Mouse (Mus musculus) retina, postnatal 7 days (tissue): ENCODE results near the gene Pld1.

Experiments used
- DNase-seq: peaks from one replicate; pipeline ENCODE4 v3.0.0-alpha.2; 2012; ENCODE audit warnings: low read depth, low spot score

Gene Pld1

GRCm38 (mm10) chr3:27938381-27939323 is at the start of gene Pld1:
Pld1 (plus strand) TSS chr3:27938695.
- no peak for DNase-seq

GRCm38 (mm10) chr3:27896318-27896892 is 42.1 kb upstream of the Pld1 start, which contains the start of gene Tmem212:
Tmem212 (minus strand) TSS chr3:27896368.
- DNase-seq, result no peak

GRCm38 (mm10) chr3:27898178-27898577 is 40.3 kb upstream of the Pld1 start:
- DNase-seq, result no peak

GRCm38 (mm10) chr3:27899012-27899726 is 39.3 kb upstream of the Pld1 start:
- DNase-seq, result no peak

- no peak for DNase-seq
Observed at GRCm38 (mm10) chr3:27901846-27902245, 36.6 kb upstream of the Pld1 start.

- DNase-seq, result no peak
Observed at GRCm38 (mm10) chr3:27904659-27905330, 33.7 kb upstream of the Pld1 start.

GRCm38 (mm10) chr3:27906647-27907209 is 31.8 kb upstream of the Pld1 start:
- DNase-seq, result no peak

- no peak for DNase-seq
Observed at GRCm38 (mm10) chr3:27907301-27907700, 31.2 kb upstream of the Pld1 start.

GRCm38 (mm10) chr3:27908316-27908715 is 30.2 kb upstream of the Pld1 start:
- no peak for DNase-seq

GRCm38 (mm10) chr3:27909016-27909415 is 29.5 kb upstream of the Pld1 start:
- DNase-seq, result no peak

GRCm38 (mm10) chr3:27918656-27919436 is 19.6 kb upstream of the Pld1 start:
- no peak for DNase-seq

- DNase-seq, result no peak
Observed at GRCm38 (mm10) chr3:27921268-27922020, 17.1 kb upstream of the Pld1 start.

GRCm38 (mm10) chr3:27924037-27924436 is 14.5 kb upstream of the Pld1 start:
- no peak for DNase-seq

- no peak for DNase-seq
Observed at GRCm38 (mm10) chr3:27929219-27929618, 9.3 kb upstream of the Pld1 start.

GRCm38 (mm10) chr3:27932391-27932790 is 6.1 kb upstream of the Pld1 start:
- no peak for DNase-seq

GRCm38 (mm10) chr3:27935644-27936043 is 2.9 kb upstream of the Pld1 start:
- no peak for DNase-seq

- no peak for DNase-seq
Observed at GRCm38 (mm10) chr3:27936731-27937130, 1.8 kb upstream of the Pld1 start.

- no peak for DNase-seq
Observed at GRCm38 (mm10) chr3:27937144-27938110, 1.1 kb upstream of the Pld1 start.

- DNase-seq, result no peak
Observed at GRCm38 (mm10) chr3:27941634-27942033, 3.1 kb downstream of the Pld1 start.
